Mouse (Mus musculus): ENCODE measurements around the gene Gm20388.
"Not testable (repeated sequence)": the region's sequence is repeated elsewhere in the genome, so short reads cannot be mapped to it uniquely, and the experiment has no call there.

The Gm20388 gene

GRCm38 (mm10) chr8:121136856-121137255 lies 1226.2 kb downstream of the Gm20388 start:
- DNase-seq (ENCODE audit: low read depth, low spot score) = no peak

DNA sequence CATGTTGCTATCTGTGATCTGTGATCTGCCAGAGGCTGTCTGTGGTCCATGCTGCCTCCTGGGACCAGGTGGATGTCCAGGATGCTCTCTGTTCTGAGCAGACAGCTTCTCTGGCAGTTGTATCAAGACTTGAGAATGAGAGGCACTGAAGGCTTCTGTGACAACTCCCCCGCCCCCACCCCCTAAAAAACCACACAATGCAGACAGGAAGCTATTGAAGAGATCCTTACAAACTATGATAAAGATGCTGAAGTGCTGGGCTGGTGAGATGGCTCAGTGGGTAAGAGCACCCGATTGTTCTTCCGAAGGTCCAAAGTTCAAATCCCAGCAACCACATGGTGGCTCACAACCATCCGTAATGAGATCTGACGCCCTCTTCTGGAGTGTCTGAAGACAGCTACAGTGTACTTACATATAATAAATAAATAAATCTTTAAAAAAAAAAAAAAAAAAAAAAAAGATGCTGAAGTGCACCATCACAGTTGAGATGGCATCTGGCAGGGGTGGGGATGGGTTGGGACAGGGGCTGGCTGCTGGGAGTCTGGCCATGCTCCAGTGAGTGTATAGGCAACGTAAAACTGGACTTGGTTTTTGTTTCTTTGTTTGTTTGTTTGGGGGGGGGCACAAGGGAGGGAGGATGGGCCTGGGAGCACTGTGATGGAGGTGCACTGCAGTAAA lies 1235.0 kb downstream of the Gm20388 start:
- DNase-seq (ENCODE audit: low read depth, low spot score) = not testable (repeated sequence)

DNA sequence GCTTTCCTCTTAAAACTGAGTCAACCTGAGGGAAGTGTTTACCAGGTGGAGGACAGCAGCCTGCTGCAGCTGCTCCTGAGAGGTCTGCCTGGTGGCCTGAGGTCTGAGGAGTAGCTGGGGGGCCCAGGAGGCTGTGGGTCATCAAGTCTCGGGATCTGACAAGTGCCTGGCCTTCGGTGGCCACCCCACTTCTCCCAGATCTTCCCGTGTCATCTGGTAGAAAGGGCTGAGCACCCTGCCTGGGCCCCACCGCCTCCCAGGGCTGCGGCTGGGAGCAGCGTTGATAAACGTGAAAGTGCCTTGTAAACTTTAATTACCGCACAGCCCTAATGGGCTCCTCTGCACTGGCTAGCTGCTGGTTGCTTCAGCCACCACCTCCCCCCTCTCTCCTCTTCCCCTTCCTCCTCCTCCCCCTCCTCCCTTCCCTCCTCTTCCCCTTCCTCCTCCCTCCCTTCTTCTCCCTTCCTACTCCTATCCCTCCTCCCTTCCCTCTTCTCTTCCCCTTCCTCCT lies 1238.0 kb downstream of the Gm20388 start:
- DNase-seq (ENCODE audit: low read depth, low spot score) = no peak

DNA sequence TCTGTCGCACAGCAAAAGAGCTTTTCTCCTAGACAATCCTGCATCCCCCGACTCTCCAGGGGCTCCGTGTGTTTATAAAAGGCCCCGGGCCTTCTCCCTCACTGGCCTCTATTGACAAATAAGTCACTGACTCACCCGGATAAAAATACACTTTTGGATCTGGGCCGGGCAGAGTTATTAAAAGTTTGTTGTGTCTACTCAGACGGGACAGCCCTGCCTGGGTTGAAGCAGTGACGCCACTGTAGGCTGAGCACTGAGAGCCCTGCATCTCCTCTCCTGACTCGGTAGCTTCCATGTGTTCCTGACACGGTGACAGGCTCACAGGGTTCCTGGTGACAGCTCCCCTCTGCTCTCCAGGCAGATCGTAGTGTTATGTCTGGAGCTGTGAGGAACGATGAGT lies 1241.8 kb downstream of the Gm20388 start:
- DNase-seq (ENCODE audit: low read depth, low spot score) = no peak

GRCm38 (mm10) chr8:121156990-121157491 lies 1246.4 kb downstream of the Gm20388 start:
- no peak for DNase-seq (ENCODE audit: low read depth, low spot score)

DNA sequence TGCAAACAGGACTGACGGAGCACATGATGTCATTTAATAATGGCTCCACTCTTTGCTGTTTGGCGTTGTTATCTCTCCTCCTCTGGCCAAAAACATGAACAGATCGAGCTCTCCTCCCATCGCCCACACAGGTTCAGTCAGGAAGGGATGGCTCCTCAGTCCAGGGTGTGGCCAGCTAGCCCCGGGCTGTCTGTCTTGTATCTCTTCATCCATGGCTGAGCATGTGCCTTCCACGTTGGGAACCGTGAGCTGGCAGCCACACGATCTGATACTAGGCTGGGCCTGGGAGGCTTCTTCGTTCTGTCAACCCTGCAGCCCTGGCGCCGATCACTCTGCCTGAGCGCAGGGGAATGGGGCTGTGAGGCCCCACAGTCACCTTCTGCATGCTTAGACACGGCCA lies 1248.2 kb downstream of the Gm20388 start:
- no peak for DNase-seq (ENCODE audit: low read depth, low spot score)

DNA sequence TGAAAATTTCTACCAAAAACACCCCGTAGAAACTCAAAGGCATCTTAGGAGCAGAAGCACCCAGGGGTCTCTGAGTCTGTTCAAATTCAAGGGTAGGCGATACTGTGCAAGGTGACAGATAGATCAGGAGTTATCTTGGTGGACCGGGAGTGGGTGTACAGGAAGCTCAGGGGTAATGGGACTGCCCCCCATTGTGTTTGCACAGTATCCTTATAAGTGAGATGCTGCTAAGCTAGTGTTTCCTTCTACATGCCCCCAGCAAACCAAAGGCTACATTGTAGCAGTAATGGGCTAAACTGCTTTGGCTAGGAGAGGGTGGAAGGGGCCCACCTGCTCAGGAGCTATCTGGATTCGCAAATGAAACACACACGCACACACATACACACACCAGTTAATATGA lies 1250.8 kb downstream of the Gm20388 start:
- DNase-seq (ENCODE audit: low read depth, low spot score) = no peak

- DNase-seq (ENCODE audit: low read depth, low spot score) = no peak
Observed at GRCm38 (mm10) chr8:121162413-121162812, 1251.8 kb downstream of the Gm20388 start.

DNA sequence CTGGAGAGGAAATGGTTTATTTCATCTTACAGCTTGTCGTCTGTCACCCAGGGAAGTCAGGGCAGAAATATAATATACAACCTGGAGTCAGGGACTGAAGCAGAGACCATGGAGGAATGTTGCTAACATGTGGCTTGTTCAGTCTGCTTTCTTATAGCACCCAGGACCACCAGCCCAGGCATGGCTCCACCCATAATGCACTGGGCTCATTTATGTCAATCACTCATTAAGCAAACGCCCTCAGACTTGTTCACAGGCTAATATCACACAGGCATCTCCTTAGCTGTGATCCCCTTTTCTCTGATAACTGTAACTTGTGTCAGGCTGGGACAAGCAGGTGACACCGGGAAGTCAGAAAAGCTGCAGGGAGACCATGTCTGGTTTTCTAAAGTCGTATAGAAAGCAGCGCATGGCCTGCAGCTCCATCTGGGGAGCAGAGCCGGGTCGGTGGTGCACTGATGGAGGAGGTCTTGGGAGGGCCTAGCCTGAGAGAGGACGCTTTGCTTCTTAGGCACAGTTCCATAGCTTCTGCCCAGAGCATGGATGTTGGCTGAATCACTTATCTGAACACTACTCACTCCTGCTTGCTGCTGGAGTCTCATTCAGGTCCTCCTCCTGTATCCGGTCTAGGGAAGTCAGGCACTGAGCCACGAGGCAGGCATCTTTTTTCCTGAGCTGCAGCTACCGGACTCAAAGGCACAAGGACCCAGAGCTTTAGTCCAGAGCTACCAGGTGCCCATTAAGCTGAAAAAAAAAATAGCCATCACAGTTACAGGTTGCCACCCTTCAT lies 1252.5 kb downstream of the Gm20388 start:
- no peak for DNase-seq (ENCODE audit: low read depth, low spot score)

DNA sequence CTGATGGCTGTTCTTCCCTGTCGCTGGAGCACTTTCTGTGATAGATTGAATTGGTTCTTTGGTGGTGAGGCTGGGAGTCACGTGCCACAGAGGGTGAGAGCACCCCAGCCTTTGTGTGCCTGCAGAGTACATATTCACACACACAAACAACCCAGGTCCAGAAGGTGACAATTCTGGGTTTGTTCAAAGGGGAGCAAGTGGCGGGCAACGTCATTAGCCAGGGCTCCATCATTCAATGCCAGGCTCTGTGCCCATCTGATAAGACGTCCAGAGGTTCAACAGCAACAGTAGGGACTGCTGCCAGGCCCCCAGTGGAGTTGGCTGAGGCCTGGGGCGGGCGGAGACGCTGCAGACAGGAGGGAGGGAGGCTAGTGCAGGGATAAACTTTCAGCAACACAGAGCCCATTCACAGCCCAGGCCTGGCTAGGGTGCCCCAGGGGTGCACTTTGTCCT lies 1253.4 kb downstream of the Gm20388 start:
- no peak for DNase-seq (ENCODE audit: low read depth, low spot score)

DNA sequence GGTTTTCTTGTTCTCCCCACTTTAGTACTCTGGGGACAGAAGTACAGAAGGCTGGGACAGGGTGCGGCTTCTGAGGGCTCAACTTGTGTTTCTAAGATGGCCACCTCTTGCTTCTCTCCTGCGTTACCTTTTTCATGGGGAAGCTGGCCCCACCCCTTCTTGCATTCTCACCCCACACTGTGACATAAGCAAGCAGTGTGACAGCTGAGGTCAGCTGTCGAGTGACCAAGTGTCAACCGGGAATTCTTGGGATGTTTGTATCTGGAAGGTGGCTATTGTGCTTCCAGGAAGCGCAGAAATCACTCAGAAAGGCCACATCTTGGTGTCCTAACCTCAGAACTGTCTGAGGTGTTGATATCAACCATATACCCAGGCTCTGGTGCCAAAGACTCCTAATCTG lies 1257.4 kb downstream of the Gm20388 start:
- no peak for DNase-seq (ENCODE audit: low read depth, low spot score)

DNA sequence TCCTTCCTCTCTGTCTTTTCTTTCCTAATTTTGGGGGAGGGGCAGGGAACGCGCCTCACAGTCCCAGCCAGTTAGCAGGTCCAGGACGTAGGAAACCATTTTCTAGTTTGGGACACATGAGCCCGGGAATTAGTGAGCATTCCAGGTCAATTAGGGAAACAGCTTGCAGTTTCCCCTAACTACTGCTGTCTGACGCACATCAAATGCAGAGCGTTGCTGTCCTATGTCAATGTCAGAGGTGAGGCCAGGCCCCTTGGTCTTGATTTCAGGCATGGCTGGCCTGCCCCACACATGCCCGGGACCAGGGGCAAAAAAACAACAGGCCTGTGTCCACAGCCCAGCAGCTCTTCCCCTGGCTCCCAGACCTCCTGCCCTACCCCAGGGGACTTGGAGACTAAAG lies 1259.5 kb downstream of the Gm20388 start:
- DNase-seq (ENCODE audit: low read depth, low spot score) = no peak

DNA sequence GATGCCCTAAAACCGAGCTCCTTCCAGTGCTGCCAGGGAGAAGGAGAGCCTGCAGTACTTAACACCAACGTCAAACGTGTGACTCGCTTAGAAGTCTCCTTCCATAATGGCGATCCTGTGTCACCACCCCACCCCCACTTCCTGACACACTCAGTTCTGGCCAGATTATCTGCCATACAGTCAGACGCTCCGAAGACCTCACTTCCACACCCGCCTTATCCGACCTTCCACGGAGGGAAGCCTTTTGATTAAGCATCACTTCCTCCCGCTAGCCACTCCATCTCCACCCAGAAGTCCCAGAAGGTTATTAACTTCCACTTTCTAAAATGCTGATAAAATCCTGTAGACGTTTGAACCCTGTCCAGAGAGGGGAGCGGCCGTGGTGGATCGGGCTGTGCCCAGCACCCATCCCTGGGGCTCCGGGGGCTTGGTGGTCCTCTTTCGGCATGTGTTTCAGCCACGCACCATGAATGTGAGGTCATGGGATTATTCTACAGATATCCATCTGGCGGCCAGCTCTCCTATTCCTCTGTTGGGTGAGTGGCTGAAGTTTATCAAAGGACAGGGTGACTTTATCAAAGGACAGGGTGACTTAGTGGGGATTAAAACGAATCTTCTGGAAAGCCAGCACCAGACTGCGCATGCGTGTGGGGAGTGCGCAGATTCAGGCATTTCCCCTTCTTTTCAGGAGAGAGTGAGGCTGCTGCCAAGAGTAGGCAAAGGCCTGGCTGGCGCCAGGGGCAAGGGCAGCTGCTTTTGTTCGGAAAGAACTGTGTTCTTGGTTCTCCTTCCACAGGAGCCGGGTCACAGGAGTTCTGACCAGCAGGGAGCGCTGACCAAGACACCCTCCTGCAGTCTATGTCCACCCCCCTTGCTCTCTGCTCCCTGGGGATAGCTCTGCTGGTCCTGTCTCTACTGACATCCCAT lies 1260.2 kb downstream of the Gm20388 start:
- no peak for DNase-seq (ENCODE audit: low read depth, low spot score)

GRCm38 (mm10) chr8:121172567-121172966 lies 1261.9 kb downstream of the Gm20388 start:
- no peak for DNase-seq (ENCODE audit: low read depth, low spot score)

DNA sequence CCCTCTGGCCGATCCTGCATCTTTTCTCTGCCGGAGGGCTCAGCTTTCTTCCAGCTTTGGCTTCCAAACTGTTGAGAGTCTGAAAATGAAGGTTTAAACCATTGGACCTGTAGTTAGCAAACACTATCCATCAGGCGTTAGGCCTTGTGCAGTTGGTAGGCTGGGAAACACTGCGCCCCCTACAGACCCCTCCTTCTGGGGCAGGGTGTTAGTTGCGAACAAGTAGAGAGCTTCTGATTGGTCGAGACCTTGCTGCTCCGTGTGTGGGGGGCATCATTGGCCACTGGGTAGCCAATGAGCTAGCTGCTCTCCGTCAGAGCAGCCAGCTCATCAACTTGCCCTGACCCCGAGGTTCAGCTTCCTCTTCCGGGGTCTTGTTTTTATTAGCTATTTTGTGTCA lies 1263.5 kb downstream of the Gm20388 start:
- no peak for DNase-seq (ENCODE audit: low read depth, low spot score)

DNA sequence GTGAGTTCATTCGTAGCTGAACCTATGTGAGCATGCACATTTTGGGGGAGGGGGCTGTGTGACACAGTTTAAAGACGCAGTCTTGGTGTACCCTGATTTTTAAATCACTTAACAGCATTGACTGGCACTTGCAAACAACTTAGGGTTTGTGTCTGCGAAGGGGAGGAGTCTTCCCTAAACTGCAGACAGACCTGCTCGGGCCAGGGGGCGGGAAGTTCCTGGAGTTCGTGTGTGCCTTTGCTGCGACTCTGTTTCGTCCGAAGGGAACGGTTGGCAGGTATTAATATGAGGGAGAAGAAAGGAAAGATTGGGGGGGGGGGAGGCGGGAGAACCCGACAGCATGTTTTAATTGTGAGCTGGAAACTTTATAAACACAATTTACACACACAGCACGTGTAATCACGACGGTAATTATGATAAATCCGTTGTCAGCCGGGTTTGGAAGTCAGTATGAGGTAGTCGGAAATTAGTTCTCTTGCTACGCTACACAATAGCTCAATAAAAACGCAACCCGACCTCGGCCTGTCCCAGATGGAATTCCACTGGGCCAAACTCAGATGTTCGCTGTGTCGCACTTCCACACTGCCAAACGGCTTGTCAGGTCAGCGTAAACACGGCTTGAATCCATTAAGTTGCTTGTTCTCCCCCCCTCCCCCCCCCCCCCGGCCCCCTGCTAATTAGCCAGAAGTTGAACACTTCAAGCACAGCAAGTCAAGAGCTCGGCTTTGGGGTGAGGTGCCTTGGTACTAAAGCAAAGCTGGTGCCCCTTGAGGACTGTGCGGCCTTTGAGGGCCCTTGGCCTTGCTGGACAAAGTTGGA lies 1264.3 kb downstream of the Gm20388 start:
- DNase-seq (ENCODE audit: low read depth, low spot score) = no peak

- no peak for DNase-seq (ENCODE audit: low read depth, low spot score)
Observed at GRCm38 (mm10) chr8:121175540-121176090, 1265.0 kb downstream of the Gm20388 start.

GRCm38 (mm10) chr8:121176291-121176690 lies 1265.7 kb downstream of the Gm20388 start:
- no peak for DNase-seq (ENCODE audit: low read depth, low spot score)

- no peak for DNase-seq (ENCODE audit: low read depth, low spot score)
Observed at GRCm38 (mm10) chr8:121180474-121181284, 1270.0 kb downstream of the Gm20388 start.

Measured in c-Kit-negative CD71-positive TER-119-positive erythroid progenitor cells, embryonic 14.5 days (primary cell).